Mouse (Mus musculus): ENCODE data around the gene Gm32742. TPM values are rescaled to one million over a fixed set of nuclear protein-coding genes. Genes with fewer than 3 reads are reported as not detected.
"Not testable (repeated sequence)": the region's sequence is repeated elsewhere in the genome, so short reads cannot be mapped to it uniquely, and the experiment has no call there.

Gene Gm32742
- polyA plus RNA-seq, 1 experiment from 2014 or later, result not detected

- Histone ChIP-seq H3K4me3 (ENCODE audit: inconsistent target) (no peak overlapping the region), H3K36me3 (ENCODE audit: inconsistent target) (no peaks in the 10 kb centered on the region), H3K79me2 (ENCODE audit: inconsistent target) (no peaks in the 10 kb centered on the region), H3K27ac (no peak overlapping the region)
- WGBS (ENCODE audit: missing documents), result 89% methylated on average over 6 of the region's 6 CpGs
Observed at GRCm38 (mm10) chr9:51170298-51170697, 5.0 kb upstream of the Gm32742 start.

DNA sequence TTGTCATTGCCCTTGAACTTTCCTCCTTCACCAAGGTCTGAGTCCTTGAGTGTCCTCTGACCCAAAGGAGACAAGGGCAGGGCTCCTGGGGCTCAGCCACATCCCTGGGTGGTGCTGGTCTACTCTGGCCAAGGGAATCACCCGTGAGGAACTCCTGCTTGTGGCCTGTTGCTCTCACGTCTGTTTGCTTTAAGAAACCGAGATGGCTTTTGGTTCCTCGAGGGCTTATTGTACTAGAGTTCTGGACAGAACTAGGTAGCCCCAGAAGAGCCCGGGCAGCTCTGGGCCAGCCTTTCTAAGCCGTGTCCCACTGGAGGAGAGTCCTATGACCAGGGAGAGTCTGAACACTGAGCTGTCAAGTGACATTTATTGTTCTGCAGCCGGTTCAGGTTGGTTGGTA is 3.8 kb upstream of the Gm32742 start:
- Histone ChIP-seq H3K36me3 (ENCODE audit: inconsistent target) (no peaks in the 10 kb centered on the region), H3K4me3 (ENCODE audit: inconsistent target) (no peak overlapping the region), H3K27ac (no peak overlapping the region), H3K79me2 (ENCODE audit: inconsistent target) (no peaks in the 10 kb centered on the region)
- 91% methylated on average over 7 of the region's 7 CpGs for WGBS (ENCODE audit: missing documents)

DNA sequence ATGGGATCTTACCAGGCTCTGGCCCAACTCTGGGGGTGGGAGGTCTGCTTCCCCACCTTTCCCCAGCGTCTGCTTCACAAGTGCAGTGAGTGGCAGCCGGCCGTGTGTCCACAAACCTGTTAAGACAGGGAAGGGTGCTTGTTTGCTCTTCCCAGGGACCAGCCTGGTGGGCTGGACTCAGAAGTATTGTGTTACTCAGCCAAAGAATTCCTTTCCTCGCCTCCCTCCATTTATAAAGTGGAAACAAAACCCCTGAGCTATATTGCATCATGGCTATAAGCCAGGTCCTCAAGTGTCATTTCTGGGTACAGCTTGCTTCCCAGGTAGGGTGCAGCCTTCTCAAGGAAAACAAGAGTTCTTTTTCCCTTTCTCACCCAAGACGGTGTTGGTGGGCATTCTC is 3.4 kb upstream of the Gm32742 start:
- Histone ChIP-seq H3K27ac (no peak overlapping the region), H3K36me3 (ENCODE audit: inconsistent target) (no peaks in the 10 kb centered on the region), H3K4me3 (ENCODE audit: inconsistent target) (no peak overlapping the region), H3K79me2 (ENCODE audit: inconsistent target) (no peaks in the 10 kb centered on the region)
- 93% methylated on average over 5 of the region's 5 CpGs for WGBS (ENCODE audit: missing documents)

GRCm38 (mm10) chr9:51167954-51168353 is 2.6 kb upstream of the Gm32742 start:
- Histone ChIP-seq H3K27ac (no peak overlapping the region), H3K4me3 (ENCODE audit: inconsistent target) (no peak overlapping the region), H3K36me3 (ENCODE audit: inconsistent target) (no peaks in the 10 kb centered on the region), H3K79me2 (ENCODE audit: inconsistent target) (no peaks in the 10 kb centered on the region)
- 88% methylated on average over 11 of the region's 11 CpGs for WGBS (ENCODE audit: missing documents)

DNA sequence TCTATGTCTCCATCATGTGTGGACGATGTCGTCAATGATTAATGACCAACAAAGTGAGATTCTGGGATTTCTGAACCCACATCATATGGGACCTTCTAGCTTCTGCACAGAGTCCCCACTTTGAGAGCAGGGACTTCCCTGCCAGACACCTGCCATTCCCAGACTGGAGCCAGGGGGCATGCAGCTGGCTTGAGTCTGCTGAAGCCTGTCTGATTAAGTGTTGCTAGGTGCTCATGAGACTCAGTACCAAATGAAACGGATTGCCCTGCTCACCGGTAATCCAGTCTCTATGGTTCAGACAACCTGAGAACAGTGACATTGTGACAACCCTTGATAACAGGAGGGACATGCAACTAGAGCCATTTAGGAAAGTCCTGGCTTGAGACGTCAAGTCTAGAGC is 1.3 kb downstream of the Gm32742 start:
- H3K79me2 ChIP-seq (ENCODE audit: inconsistent target), result no peaks in the 10 kb centered on the region
- 98% methylated on average over 5 of the region's 5 CpGs for WGBS (ENCODE audit: missing documents)
- no peak overlapping the region for H3K27ac ChIP-seq
- H3K4me3 ChIP-seq (ENCODE audit: inconsistent target), result no peak overlapping the region
- no peaks in the 10 kb centered on the region for H3K36me3 ChIP-seq (ENCODE audit: inconsistent target)

- 44% methylated on average over 4 of the region's 4 CpGs for WGBS (ENCODE audit: missing documents)
- H3K79me2 ChIP-seq (ENCODE audit: inconsistent target), result no peaks in the 10 kb centered on the region
- no peak overlapping the region for H3K4me3 ChIP-seq (ENCODE audit: inconsistent target)
- no peak overlapping the region for H3K27ac ChIP-seq
- H3K36me3 ChIP-seq (ENCODE audit: inconsistent target), result no peaks in the 10 kb centered on the region
Observed at GRCm38 (mm10) chr9:51161771-51162388, 3.4 kb downstream of the Gm32742 start.

- no peaks in the 10 kb centered on the region for H3K36me3 ChIP-seq (ENCODE audit: inconsistent target)
- H3K79me2 ChIP-seq (ENCODE audit: inconsistent target), result no peaks in the 10 kb centered on the region
- no peak overlapping the region for H3K4me3 ChIP-seq (ENCODE audit: inconsistent target)
- WGBS (ENCODE audit: missing documents), result 30% methylated on average over 12 of the region's 13 CpGs
- H3K27ac ChIP-seq, result no peak overlapping the region
Observed at GRCm38 (mm10) chr9:51152079-51152752, 13.1 kb downstream of the Gm32742 start.

- Histone ChIP-seq H3K79me2 (ENCODE audit: inconsistent target) (no peaks in the 10 kb centered on the region), H3K27ac (no peak overlapping the region), H3K4me3 (ENCODE audit: inconsistent target) (no peak overlapping the region), H3K36me3 (ENCODE audit: inconsistent target) (no peaks in the 10 kb centered on the region)
- 66% methylated on average over 5 of the region's 5 CpGs for WGBS (ENCODE audit: missing documents)
Observed at GRCm38 (mm10) chr9:51147294-51147693, 18.0 kb downstream of the Gm32742 start.

- WGBS (ENCODE audit: missing documents), result 11% methylated on average over 4 of the region's 4 CpGs
- H3K4me3 ChIP-seq (ENCODE audit: inconsistent target), result no peak overlapping the region
- no peak overlapping the region for H3K27ac ChIP-seq
- H3K79me2 ChIP-seq (ENCODE audit: inconsistent target), result no peaks in the 10 kb centered on the region
- no peaks in the 10 kb centered on the region for H3K36me3 ChIP-seq (ENCODE audit: inconsistent target)
Observed at GRCm38 (mm10) chr9:51146496-51146895, 18.8 kb downstream of the Gm32742 start.

GRCm38 (mm10) chr9:51144218-51144617 is 21.1 kb downstream of the Gm32742 start:
- 84% methylated on average over 6 of the region's 6 CpGs for WGBS (ENCODE audit: missing documents)
- H3K79me2 ChIP-seq (ENCODE audit: inconsistent target), result no peaks in the 10 kb centered on the region
- H3K27ac ChIP-seq, result no peak overlapping the region
- no peaks in the 10 kb centered on the region for H3K36me3 ChIP-seq (ENCODE audit: inconsistent target)
- H3K4me3 ChIP-seq (ENCODE audit: inconsistent target), result no peak overlapping the region

- Histone ChIP-seq H3K27ac (no peak overlapping the region), H3K79me2 (ENCODE audit: inconsistent target) (no peaks in the 10 kb centered on the region), H3K36me3 (ENCODE audit: inconsistent target) (no peaks in the 10 kb centered on the region), H3K4me3 (ENCODE audit: inconsistent target) (no peak overlapping the region)
- 85% methylated on average over 1 of the region's 1 CpGs for WGBS (ENCODE audit: missing documents)
Observed at GRCm38 (mm10) chr9:51143437-51143836, 21.9 kb downstream of the Gm32742 start.

GRCm38 (mm10) chr9:51140711-51141110 is 24.6 kb downstream of the Gm32742 start:
- WGBS (ENCODE audit: missing documents), result 97% methylated on average over 3 of the region's 3 CpGs
- no peaks in the 10 kb centered on the region for H3K79me2 ChIP-seq (ENCODE audit: inconsistent target)
- H3K4me3 ChIP-seq (ENCODE audit: inconsistent target), result no peak overlapping the region
- no peaks in the 10 kb centered on the region for H3K36me3 ChIP-seq (ENCODE audit: inconsistent target)
- no peak overlapping the region for H3K27ac ChIP-seq

DNA sequence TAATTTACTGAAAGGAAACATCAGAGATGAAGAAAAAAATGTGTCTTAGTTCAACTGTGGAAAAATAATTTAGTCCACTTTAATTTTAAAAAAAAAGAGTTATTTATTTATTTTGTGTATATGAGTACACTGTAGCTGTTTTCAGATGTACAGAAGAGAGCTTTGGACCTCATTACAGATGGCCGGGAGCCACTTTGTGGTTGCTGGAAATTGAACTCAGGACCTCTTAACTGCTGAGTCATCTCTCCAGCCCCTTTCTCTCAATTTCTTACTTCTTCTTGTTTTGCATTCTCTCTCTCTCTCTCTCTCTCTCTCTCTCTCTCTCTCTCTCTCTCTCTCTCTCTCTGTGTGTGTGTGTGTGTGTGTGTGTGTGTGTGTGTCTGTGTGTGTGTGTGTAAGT is 25.9 kb downstream of the Gm32742 start:
- 44% methylated on average over 1 of the region's 1 CpGs for WGBS (ENCODE audit: missing documents)
- not testable (repeated sequence) for H3K27ac ChIP-seq; H3K36me3 ChIP-seq (ENCODE audit: inconsistent target); H3K4me3 ChIP-seq (ENCODE audit: inconsistent target); H3K79me2 ChIP-seq (ENCODE audit: inconsistent target)

DNA sequence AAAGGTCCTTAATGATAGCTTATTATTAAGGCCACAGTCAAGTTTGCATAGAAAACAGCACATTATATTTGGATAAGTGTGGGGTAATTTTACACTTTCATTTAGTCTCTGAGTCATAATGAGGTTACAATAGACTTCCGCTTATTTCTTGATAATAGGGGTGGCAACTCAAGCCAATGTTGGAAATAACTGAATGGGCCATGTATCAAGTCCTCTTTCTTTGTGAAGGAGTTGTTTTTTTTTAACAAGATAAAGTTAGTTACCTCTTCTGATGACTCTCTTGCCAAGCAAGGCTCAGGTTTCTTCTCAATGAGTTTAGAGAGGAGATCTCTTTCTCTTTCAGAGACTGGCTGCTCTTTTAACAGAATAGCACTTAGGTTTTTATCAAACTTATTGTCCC is 27.0 kb downstream of the Gm32742 start:
- no peaks in the 10 kb centered on the region for H3K79me2 ChIP-seq (ENCODE audit: inconsistent target)
- 81% methylated on average over 1 of the region's 1 CpGs for WGBS (ENCODE audit: missing documents)
- no peaks in the 10 kb centered on the region for H3K36me3 ChIP-seq (ENCODE audit: inconsistent target)
- H3K4me3 ChIP-seq (ENCODE audit: inconsistent target), result no peak overlapping the region
- H3K27ac ChIP-seq, result no peak overlapping the region

DNA sequence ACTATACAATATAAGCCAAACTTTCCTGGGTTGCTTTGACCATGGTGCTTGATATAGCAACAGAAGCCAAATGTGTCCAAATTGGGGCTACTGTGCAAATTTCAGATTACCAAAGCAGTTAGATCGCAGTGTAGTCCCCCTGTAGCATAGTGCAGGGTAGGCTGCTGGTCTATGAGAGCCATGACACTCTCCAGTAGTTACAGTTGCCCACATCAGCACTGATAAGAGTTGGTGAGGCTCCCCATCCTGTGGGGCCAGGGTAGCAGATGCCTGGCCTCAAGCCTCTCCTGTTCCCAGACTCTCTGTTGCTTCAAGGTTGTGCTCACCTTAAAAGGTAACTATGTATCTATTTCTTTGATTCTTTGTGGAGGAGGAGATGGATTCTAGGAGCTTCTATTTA is 27.5 kb downstream of the Gm32742 start:
- Histone ChIP-seq H3K36me3 (ENCODE audit: inconsistent target) (no peaks in the 10 kb centered on the region), H3K79me2 (ENCODE audit: inconsistent target) (no peaks in the 10 kb centered on the region), H3K4me3 (ENCODE audit: inconsistent target) (no peak overlapping the region), H3K27ac (no peak overlapping the region)
- WGBS (ENCODE audit: missing documents), result 100% methylated on average over 1 of the region's 1 CpGs

DNA sequence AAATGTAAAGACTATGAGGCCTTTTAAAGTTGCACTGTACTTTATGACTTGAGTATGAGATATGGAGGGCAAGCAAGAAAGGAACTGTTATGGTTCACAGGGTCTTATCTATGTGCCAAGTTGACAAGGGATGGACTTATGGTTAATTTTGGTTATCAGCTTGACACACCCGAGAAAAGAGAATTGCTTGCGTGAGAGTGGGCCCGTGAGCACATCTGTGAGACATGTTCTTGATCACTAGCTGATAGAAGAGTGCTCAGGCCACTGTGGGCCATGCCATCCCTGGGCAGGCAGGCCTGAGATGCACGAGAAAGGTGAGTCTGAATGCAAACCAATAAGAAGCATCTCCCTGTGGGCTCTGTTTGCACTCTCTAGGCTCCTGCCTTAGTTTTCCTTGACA is 27.9 kb downstream of the Gm32742 start:
- Histone ChIP-seq H3K27ac (no peak overlapping the region), H3K79me2 (ENCODE audit: inconsistent target) (no peaks in the 10 kb centered on the region), H3K4me3 (ENCODE audit: inconsistent target) (no peak overlapping the region), H3K36me3 (ENCODE audit: inconsistent target) (no peaks in the 10 kb centered on the region)
- WGBS (ENCODE audit: missing documents), result 84% methylated on average over 4 of the region's 4 CpGs
